Mouse (Mus musculus) megakaryocyte, embryonic 14.5 days (primary cell): ENCODE results near the gene Fam102b.

Experiments used
- FLI1 ChIP-seq: IDR thresholded peaks from 2 replicates; pipeline ENCODE4 v1.6.1; 2012; ENCODE audit warnings: low read length, inconsistent platforms, mixed read lengths
- GATA1 ChIP-seq: IDR thresholded peaks from 3 replicates; pipeline ENCODE4 v1.6.1; 2012; ENCODE audit warnings: mixed read lengths, low read length, inconsistent platforms, borderline replicate concordance

DNA sequence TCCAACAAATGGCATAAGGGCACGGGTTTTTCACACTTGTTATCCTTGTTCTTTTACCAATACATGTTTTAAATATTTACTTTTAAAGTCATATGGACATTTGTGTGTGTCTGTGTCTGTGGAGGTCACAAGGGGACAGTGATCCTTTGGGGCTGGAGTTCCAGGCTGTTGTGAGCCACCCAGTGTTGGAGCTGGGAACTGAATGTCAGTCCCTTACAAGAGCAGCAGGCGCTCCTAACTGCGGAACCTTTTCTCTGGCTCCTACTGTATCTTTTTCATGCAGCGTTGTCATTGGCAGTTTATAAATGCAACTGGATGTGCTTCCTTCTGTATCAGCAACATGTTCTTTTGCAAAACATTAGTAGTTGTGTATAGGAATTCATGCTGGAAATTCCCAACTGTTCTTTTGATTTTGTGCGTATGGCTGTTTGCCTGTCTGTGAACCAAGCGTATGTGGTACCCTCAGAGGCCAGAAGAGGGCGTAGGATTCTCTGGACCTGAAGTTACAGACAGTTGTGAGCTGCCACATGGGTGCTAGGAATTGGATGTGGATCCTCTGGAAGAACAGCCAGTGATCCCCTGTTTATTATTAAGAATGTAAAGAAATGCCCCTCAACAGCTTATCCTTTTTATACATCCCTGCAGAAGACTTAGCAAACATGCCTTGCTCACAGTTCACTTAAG is 62.9 kb downstream of the Fam102b start:
- no peak for TF ChIP-seq FLI1
- no peak for TF ChIP-seq GATA1
